Mouse (Mus musculus): ENCODE results near the gene Serinc3. TPM values are rescaled to one million over a fixed set of nuclear protein-coding genes. Genes with fewer than 3 reads are reported as not detected.
"Not testable (repeated sequence)": the region's sequence is repeated elsewhere in the genome, so short reads cannot be mapped to it uniquely, and the experiment has no call there.

The Serinc3 gene
- total RNA-seq, 2 experiments from 2014 or later: 141 to 145 TPM

DNA sequence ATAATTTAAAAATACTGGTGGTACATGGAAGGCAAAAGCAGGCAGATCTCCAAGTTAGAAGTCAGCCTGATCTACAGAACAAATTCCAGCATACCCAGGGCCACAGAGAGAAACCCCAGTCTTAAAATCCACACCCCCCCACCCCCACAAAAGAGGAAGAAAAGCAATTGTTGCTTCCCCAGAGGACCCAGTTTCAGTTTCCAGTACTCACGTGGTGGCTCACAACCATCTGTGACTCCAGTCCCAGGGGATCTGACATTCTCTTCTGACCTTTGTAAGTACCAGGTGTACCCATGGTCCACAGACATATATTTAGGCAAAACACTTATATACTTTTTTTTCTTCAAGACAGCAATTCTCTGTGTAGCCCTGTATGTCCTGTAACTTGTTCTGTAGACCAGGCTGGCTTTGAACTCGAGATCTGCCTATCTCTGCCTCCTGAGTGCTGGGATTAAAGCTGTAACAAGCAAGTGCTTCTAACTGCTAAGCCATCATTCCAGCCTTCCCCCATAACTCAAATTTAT, 17.8 kb upstream of the Serinc3 start:
- no peak for DNase-seq

GRCm38 (mm10) chr2:163662076-163662475, 17.1 kb upstream of the Serinc3 start:
- no peak for DNase-seq

DNA sequence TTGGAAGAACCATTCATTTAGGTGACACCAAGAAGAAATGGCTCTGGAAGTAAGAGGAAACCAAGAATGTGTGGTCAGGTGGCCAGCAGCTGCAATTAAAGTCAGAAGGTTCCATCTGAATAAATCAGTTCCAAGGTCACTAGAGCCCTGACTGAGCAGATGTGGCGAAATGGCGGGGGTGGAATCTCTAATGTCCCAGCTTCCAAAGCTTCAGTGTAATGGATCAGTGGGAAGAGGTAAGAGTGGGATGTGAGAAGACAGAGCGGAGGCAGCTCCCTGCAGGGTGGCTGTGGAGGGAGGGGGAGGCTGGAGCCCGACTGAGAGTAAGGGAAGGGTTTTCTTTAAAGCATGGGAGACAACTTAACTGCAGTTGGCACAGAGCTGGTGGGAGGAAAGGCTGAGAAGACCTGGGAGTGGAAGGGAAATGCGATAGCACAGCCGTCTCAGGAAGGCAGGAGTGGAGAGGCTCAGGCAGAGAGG, 16.5 kb upstream of the Serinc3 start:
- no peak for DNase-seq

DNA sequence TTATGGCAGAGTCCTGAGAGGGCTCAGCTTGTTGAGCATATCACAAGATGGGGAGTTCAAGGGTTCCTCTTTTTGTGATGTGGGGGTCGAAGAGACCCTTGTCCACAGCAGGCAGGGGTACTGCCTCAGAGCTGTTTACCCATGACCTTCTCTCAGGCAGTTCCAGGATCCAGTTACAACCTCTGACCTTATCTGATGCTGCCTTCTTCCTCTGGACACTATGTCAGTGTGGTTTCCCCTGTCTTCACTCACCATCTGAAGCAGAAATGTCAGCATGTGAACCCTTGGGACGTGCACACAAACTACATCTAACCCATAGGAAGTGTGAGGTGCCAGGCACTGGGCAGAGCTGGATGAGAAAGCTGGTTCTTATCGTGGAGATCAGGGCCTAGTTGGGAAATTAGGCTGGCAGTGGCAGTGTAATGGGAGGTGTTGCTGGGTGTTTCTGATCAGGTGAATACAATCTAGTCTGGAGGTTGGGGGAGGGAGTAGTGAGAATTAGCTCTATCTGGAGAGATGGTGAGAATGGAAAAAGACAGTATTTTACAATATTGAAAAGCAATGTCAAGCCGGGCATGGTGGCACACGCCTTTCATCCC, 15.3 kb upstream of the Serinc3 start:
- DNase-seq: no peak

DNA sequence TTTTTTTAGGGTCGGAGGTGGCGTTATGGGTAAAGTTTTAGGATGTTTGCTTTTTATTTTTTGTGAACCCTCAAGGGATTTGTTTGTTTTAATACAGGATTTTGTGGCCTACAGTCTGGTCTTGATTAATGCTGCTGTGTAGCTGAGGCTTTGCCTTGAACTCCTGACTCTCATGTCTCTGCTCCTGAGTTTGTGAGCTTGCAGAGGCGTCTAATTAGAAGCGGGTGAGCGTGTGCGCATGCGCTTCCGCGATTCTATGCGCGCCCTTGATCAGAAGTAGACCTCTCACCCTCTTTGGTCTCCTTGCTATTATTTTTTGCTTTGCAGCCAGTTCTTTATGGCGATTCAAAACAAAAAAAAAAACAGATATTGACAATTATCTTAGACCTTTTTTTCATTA, 14.5 kb upstream of the Serinc3 start:
- no peak for DNase-seq

DNA sequence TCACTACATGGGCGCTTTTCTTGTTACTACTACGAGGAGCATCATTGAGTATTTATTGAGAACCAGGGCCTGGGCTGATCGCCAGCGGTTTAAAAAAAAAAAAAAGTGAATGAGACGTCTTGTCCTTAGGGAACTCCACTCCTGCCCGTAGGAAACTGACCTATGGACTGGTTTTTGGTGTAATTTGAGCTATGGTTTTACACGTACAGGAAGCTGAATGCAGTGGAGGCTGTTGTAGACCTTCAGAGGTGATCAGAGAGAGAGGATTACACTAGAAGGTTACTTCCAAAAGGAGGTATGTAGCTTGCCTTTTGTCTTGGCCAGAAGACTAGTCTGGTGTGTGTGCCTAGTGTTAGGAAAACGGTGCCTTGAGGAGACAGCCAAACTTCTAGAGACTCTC, 14.0 kb upstream of the Serinc3 start:
- DNase-seq: no peak

GRCm38 (mm10) chr2:163657975-163658886, 13.3 kb upstream of the Serinc3 start, which contains the start of gene Pkig:
Pkig (plus strand) TSS chr2:163658386.
- DNase-seq: peak; percentile 89

DNA sequence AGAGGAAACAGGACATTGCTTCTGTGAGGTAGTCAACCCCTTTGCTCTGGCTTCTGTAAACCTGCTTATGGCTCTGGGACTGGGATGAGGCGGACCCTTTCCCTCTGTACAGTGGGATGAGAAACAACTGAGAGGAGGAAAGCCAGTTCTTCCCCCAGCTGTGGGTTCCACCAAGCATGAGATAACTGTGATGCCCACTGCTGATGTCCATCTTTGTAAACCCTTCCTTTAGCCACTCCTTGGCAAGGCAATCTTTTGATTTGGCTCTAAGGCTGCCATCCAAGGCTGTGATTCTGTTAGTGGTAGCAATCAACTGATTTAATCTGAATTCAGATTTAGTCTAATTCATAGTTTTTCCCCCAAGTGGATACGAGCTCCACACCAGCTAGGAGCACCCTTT, 12.6 kb upstream of the Serinc3 start:
- no peak for DNase-seq

DNA sequence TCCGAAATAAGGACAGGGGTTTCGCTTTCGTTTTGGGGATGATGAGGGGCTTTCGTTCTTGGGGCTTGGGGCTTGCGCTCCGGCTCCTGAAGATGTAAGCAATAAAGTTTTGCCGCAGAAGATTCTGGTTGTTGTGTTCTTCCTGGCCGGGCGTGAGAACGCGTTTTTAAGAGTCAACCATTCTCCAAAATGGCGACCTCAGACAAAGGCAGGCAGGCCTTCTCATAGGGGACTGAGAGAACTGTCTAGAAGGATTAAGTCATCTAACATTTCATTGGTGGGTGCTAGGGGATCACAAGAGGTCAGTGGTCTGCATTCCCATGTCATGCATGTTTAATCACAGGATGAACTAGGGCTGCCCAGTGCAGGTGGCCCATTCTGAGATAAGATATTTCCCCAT, 10.8 kb upstream of the Serinc3 start:
- not testable (repeated sequence) for DNase-seq

DNA sequence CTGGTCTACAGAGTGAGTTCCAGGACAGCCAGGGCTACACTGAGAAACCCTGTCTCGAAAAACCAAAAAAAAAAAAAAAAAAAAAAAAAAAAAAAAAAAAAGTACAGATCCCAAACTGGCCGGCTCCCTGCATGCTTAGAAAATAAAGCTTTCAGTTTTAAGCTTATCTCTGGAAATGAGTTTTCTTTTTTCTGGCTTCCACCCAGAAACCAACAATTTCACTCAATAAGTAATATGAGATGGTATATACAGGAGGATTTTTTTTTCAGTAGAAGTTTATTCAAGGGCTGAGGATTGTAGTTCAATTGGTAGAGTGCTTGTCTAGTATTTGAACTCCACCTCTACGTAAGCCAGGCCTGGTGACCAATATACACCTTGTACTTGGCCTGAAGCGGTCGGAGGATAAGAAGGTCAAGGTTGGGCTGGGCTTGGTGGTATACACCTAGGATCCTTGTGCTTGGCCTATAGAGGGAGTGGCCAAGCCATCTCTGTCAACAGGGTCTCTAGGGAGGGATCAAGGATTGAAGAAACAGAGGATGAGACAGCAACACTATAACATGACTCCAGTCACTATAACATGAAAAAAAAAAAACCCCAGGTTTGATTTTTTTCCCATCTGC, 1.6 kb upstream of the Serinc3 start:
- DNase-seq: no peak

DNA sequence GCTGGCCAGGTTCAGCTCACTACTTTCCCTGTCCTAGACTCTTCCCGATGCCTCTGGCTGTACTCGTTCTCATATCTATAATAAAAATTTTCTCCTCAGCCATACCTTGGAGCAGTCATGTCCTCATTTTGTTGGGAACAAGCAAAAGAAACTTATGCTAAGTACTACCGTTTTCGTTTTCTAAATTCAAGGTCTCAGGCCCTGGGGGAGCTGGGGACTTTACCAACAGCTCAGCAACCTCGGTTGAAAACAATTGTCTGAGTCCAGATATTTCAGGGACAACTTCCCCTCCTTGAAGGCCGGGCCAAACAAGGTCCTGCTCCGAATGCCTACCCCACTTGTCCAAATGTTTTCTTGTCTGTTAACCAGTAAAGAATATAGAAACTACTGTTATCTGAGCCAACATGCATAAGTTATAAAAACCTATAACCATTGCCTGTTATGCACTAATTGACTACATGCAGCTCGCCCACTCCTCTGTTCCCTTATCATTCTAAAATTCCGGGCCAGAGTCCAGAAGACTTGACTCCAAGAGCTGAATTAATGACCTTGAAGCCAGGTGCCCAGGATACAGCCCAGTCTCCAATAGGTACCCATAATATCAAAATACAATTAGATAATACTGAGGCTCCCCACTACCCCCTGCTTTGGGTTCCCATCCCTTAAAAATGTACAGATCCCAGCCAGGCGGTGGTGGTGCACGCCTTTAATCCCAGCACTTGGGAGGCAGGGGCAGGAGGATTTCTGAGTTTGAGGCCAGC, 949 bp upstream of the Serinc3 start:
- no peak for DNase-seq

- DNase-seq: no peak
These were observed 884 bp downstream of the Serinc3 start for GRCm38 (mm10) chr2:163644047-163644446.

DNA sequence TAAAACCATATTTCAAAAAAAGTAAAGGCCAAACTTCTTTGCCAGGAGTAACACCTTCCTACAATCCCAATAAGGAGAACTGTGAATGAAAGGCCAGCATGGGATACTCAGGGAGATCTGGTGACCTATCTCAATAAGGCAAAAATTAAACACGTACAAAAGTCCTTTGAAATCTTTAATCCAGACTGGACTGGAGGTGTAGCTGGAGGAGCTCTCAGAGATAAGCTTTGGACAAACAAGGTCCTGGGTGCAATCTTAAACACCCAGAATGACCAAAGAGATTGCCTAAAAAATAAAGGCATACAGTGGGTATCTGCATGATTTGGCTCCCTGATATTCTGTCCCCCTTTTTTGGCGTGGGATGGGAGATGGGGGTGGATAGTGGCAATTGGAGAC, 1.4 kb downstream of the Serinc3 start:
- DNase-seq: no peak

GRCm38 (mm10) chr2:163642685-163643575, 2.0 kb downstream of the Serinc3 start:
- DNase-seq: no peak

- no peak for DNase-seq
These were observed 3.2 kb downstream of the Serinc3 start for GRCm38 (mm10) chr2:163641681-163642080.

DNA sequence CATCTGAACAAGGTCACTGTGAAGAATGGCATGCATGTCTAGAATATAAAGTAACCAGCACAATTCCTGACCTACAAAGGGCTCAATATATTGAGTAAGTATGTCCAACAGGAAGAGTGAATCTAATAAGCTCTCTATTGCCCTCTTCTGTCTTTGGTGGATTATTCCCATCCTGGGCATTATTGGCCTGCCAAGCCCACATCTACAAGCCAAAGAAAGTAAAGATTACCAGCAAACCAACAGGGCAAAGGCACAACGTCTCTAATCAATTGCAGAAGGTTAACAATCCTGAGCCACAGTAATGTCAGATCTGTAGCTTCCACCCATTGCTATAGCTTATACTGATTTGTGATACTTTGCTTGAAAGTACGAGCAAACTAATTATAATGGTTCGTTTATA, 4.4 kb downstream of the Serinc3 start:
- no peak for DNase-seq

DNA sequence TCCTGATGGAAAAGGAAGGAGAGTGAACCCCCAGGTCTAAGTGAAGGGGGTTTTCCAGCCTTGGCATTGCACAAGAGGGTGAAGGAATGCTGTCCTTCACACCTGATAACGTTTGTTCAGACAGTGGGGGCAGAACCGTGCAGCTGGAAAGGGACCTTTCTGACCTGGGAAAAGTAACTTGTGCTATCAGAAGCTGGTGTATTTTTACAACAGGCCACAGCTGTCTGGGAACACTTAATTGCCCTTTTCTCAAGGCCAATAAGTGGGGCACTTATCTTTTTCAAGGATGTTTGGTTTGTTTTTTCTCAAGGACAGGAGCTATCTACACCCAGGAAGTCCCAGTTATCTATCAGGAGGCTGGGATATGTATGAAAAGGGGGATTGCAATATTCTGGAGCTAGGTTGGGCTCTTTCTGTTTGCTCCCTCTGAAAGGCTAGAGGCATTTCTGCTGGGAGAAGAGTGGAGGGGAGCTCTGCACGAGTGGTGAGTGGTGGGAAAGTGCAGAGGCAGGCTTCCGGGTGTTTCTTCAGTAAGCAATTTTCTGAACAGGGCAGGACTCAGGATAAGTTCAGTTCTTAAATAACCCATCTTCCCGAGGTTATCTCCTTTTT, 7.2 kb downstream of the Serinc3 start:
- no peak for DNase-seq

GRCm38 (mm10) chr2:163636057-163636456, 8.9 kb downstream of the Serinc3 start:
- no peak for DNase-seq

GRCm38 (mm10) chr2:163634211-163634610, 10.7 kb downstream of the Serinc3 start:
- no peak for DNase-seq

GRCm38 (mm10) chr2:163631715-163632114, 13.2 kb downstream of the Serinc3 start:
- DNase-seq: no peak

DNA sequence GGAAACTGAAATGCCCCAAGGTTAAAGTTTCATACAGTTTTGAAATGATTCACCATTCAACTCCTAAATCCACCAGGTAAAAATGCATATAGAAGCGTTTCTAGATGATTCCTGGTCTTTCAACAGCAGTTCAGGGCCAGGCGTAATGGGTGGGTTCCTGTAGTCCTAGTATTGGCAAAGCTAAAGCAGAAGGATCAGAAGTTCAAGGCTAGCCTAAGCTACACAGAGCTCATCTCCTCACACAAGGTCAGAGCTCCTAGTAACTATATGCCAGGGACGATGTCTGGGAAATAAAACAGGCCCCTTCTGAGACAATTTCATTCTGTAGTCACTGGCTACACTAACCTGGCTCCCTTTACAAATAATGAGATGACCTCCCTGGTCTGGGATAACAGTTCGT, 13.7 kb downstream of the Serinc3 start:
- DNase-seq: no peak
